Mouse (Mus musculus) hindbrain, embryonic 14.5 days (tissue): Measurements from ENCODE around the gene Galnt16. TPM values are rescaled to one million over a fixed set of nuclear protein-coding genes. Genes with fewer than 3 reads are reported as not detected.

Source experiments
- ATAC-seq: fragments of 200-750 bp; cut with Nextera tagmentation; 2 replicates; pipeline ENCODE4 v1.8.0; 2017; ENCODE audit warnings: moderate number of reproducible peaks, mild to moderate bottlenecking, moderate TSS enrichment, moderate library complexity; ENCODE audit not compliant: low FRiP score
- DNase-seq: peaks from one replicate; pipeline ENCODE4 v3.0.0-alpha.2; 2015; ENCODE audit warnings: low spot score
- H3K27ac ChIP-seq: fragments of 300-500 bp; sonication (generic); 2 replicates; pipeline ENCODE4 v1.5.1; 2014; ENCODE audit warnings: mild to moderate bottlenecking, moderate library complexity
- H3K27me3 ChIP-seq: fragments of 300-500 bp; sonication (generic); 2 replicates; pipeline ENCODE4 v1.6.1; 2014; ENCODE audit warnings: mild to moderate bottlenecking, low read length, mixed read lengths; ENCODE audit not compliant: control insufficient read depth, insufficient read depth
- H3K36me3 ChIP-seq: fragments of 300-500 bp; sonication (generic); replicated peaks from 2 replicates; pipeline ENCODE4 v1.6.1; 2014; ENCODE audit not compliant: control insufficient read depth, insufficient read depth
- H3K4me1 ChIP-seq: fragments of 300-500 bp; sonication (generic); replicated peaks from 2 replicates; pipeline ENCODE4 v1.6.1; 2014; ENCODE audit warnings: antibody characterized with exemption, low read length, mixed read lengths; ENCODE audit not compliant: control insufficient read depth, insufficient read depth
- H3K4me2 ChIP-seq: fragments of 300-500 bp; sonication (generic); replicated peaks from 2 replicates; pipeline ENCODE4 v1.6.1; 2014; ENCODE audit warnings: mild to moderate bottlenecking, moderate library complexity
- H3K4me3 ChIP-seq: fragments of 300-500 bp; sonication (generic); replicated peaks from 2 replicates; pipeline ENCODE4 v1.5.1; 2014; ENCODE audit warnings: mild to moderate bottlenecking, low read length
- H3K9ac ChIP-seq: fragments of 300-500 bp; sonication (generic); 2 replicates; pipeline ENCODE4 v1.6.1; 2014
- H3K9me3 ChIP-seq: fragments of 300-500 bp; sonication (generic); 2 replicates; pipeline ENCODE4 v1.6.1; 2016; ENCODE audit warnings: low read length; ENCODE audit not compliant: control insufficient read depth
- WGBS: fragments of 180-500 bp; shearing (Covaris S2); extraction: QIAGEN DNeasy Blood & Tissue Kit; methylation state at CpG from one replicate; pipeline ENCODE4 v1.1.7; 2014; 5-methylcytosine and 5-hydroxymethylcytosine counted together
- polyA plus RNA-seq: library from polyadenylated mRNA; unstranded; fragments of >200 nt; fragmentation: Nextera tagmentation; extraction: Ambion mirVana; gene quantifications from 2 replicates; pipeline ENCODE4 v1.2.1, GENCODE M21; 2014

Galnt16 gene
- polyA plus RNA-seq, 1 experiment from 2014 or later = 21.2 TPM

- no peaks in the 10 kb centered on the region for H3K9me3 ChIP-seq
- 89% methylated on average over 5 of the region's 5 CpGs for WGBS
- H3K27ac ChIP-seq = no peak overlapping the region
- no peak overlapping the region for H3K9ac ChIP-seq
- H3K27me3 ChIP-seq = no peaks in the 10 kb centered on the region
- DNase-seq = no peak
- H3K36me3 ChIP-seq = peaks cover 56% of the 10 kb centered on the region
- H3K4me1 ChIP-seq = no peaks in the 10 kb centered on the region
- H3K4me2 ChIP-seq = no peak overlapping the region
- H3K4me3 ChIP-seq = no peak overlapping the region
- no peak for ATAC-seq
These were observed 113.7 kb downstream of the Galnt16 start for GRCm38 (mm10) chr12:80631790-80632189.

GRCm38 (mm10) chr12:80642725-80643692 is 124.9 kb downstream of the Galnt16 start:
- H3K27ac ChIP-seq = peak overlapping the region; percentile 87
- H3K9ac ChIP-seq = peak overlapping the region; percentile 93
- peaks cover 42% of the 10 kb centered on the region for H3K4me1 ChIP-seq
- H3K4me2 ChIP-seq = peak overlapping the region; percentile 72
- H3K36me3 ChIP-seq = peaks cover 41% of the 10 kb centered on the region
- peak overlapping the region; percentile 81 for H3K4me3 ChIP-seq
- WGBS = 3% methylated on average over 47 of the region's 48 CpGs
- DNase-seq (peak; percentile 54), ATAC-seq (peak; percentile 74)
- no peaks in the 10 kb centered on the region for H3K9me3 ChIP-seq
- H3K27me3 ChIP-seq = no peaks in the 10 kb centered on the region

- Histone ChIP-seq H3K36me3 (peaks cover 38% of the 10 kb centered on the region), H3K27ac (peak within 1 kb of the TSS; percentile 87), H3K4me2 (peak within 1 kb of the TSS; percentile 89), H3K9ac (peak within 1 kb of the TSS; percentile 93), H3K4me3 (peak within 1 kb of the TSS; percentile 81), H3K27me3 (no peaks in the 10 kb centered on the region), H3K4me1 (peaks cover 42% of the 10 kb centered on the region), H3K9me3 (no peaks in the 10 kb centered on the region)
- ATAC-seq = peak; percentile 96
- DNase-seq = peak; percentile 94
- WGBS = under 1% methylated on average over 50 of the region's 50 CpGs
These were observed 125.8 kb downstream of the Galnt16 start, which contains the start of the genes Slc39a9 and Erh for GRCm38 (mm10) chr12:80643693-80644505. Slc39a9 (plus strand) TSS chr12:80643883. Erh (minus strand) TSS chr12:80644341.

- DNase-seq = no peak
- peak overlapping the region; percentile 89 for H3K4me2 ChIP-seq
- no peaks in the 10 kb centered on the region for H3K27me3 ChIP-seq
- peak overlapping the region; percentile 93 for H3K9ac ChIP-seq
- no peak overlapping the region for H3K27ac ChIP-seq
- ATAC-seq = no peak
- peaks cover 42% of the 10 kb centered on the region for H3K4me1 ChIP-seq
- H3K4me3 ChIP-seq = peak overlapping the region; percentile 81
- H3K36me3 ChIP-seq = peaks cover 32% of the 10 kb centered on the region
- no peaks in the 10 kb centered on the region for H3K9me3 ChIP-seq
- 13% methylated on average over 18 of the region's 18 CpGs for WGBS
These were observed 126.4 kb downstream of the Galnt16 start for GRCm38 (mm10) chr12:80644506-80644868.

GRCm38 (mm10) chr12:80646377-80646776 is 128.3 kb downstream of the Galnt16 start:
- Histone ChIP-seq H3K4me1 (peaks cover 42% of the 10 kb centered on the region), H3K36me3 (peaks cover 13% of the 10 kb centered on the region), H3K4me3 (no peak overlapping the region), H3K9me3 (no peaks in the 10 kb centered on the region), H3K4me2 (peak overlapping the region; percentile 89), H3K9ac (0 out of 2 replicates have a peak overlapping the region, but pooled peaks have one; percentile 2), H3K27me3 (no peaks in the 10 kb centered on the region), H3K27ac (no peak overlapping the region)
- 92% methylated on average over 3 of the region's 3 CpGs for WGBS
- DNase-seq (no peak), ATAC-seq (no peak)

- Histone ChIP-seq H3K36me3 (no peaks in the 10 kb centered on the region), H3K4me3 (no peak overlapping the region), H3K9me3 (no peaks in the 10 kb centered on the region), H3K4me2 (no peak overlapping the region), H3K4me1 (no peaks in the 10 kb centered on the region), H3K27ac (no peak overlapping the region), H3K27me3 (no peaks in the 10 kb centered on the region), H3K9ac (no peak overlapping the region)
- no peak for ATAC-seq
- WGBS = 86% methylated on average over 7 of the region's 7 CpGs
- DNase-seq = no peak
These were observed 136.0 kb downstream of the Galnt16 start for GRCm38 (mm10) chr12:80653951-80654658.

- H3K27me3 ChIP-seq = no peaks in the 10 kb centered on the region
- no peak overlapping the region for H3K4me2 ChIP-seq
- 0 out of 2 replicates have a peak, but pooled peaks cover 3% of the 10 kb centered on the region for H3K4me1 ChIP-seq
- H3K36me3 ChIP-seq = no peaks in the 10 kb centered on the region
- 91% methylated on average over 3 of the region's 3 CpGs for WGBS
- DNase-seq (no peak), ATAC-seq (no peak)
- H3K9me3 ChIP-seq = no peaks in the 10 kb centered on the region
- no peak overlapping the region for H3K27ac ChIP-seq
- no peak overlapping the region for H3K4me3 ChIP-seq
- no peak overlapping the region for H3K9ac ChIP-seq
These were observed 136.6 kb downstream of the Galnt16 start for GRCm38 (mm10) chr12:80654659-80655025.

- Histone ChIP-seq H3K9ac (no peak overlapping the region), H3K4me3 (no peak overlapping the region), H3K4me1 (0 out of 2 replicates have a peak, but pooled peaks cover 3% of the 10 kb centered on the region), H3K36me3 (peaks cover 10% of the 10 kb centered on the region), H3K27me3 (no peaks in the 10 kb centered on the region), H3K4me2 (no peak overlapping the region), H3K9me3 (no peaks in the 10 kb centered on the region), H3K27ac (no peak overlapping the region)
- 91% methylated on average over 6 of the region's 6 CpGs for WGBS
- DNase-seq = no peak
- no peak for ATAC-seq
These were observed 140.6 kb downstream of the Galnt16 start for GRCm38 (mm10) chr12:80658661-80659060.
